Mouse (Mus musculus) G1E (cell line): ENCODE measurements around the gene Cln5.

ENCODE experiments used
- CTCF ChIP-seq: IDR thresholded peaks from 2 replicates; pipeline ENCODE4 v1.5.1; 2012; ENCODE audit warnings: low read depth, low read length, inconsistent platforms, mixed read lengths
- GATA1 ChIP-seq: IDR thresholded peaks from 2 replicates; pipeline ENCODE4 v1.6.1; 2012; ENCODE audit warnings: borderline replicate concordance, low read length, inconsistent platforms, mixed read lengths
- GATA2 ChIP-seq: IDR thresholded peaks from 2 replicates; pipeline ENCODE4 v1.6.1; 2012; ENCODE audit warnings: low read depth, low read length, inconsistent platforms, borderline replicate concordance
- POLR2AphosphoS5 ChIP-seq: IDR thresholded peaks from 2 replicates; pipeline ENCODE4 v1.6.1; 2012; ENCODE audit warnings: low read depth, low read length, inconsistent platforms; ENCODE audit not compliant: insufficient replicate concordance
- TAL1 ChIP-seq: conservative IDR thresholded peaks from 2 replicates; pipeline ENCODE4 v1.6.1; 2012; ENCODE audit warnings: low read depth, low read length, inconsistent platforms, mixed read lengths

GRCm38 (mm10) chr14:103046677-103047076 is 23.3 kb upstream of the Cln5 start, which contains the start of gene Acod1:
- no peak for TF ChIP-seq CTCF
- TF ChIP-seq POLR2AphosphoS5 = no peak
- no peak for TF ChIP-seq TAL1
- no peak for TF ChIP-seq GATA1
- no peak for TF ChIP-seq GATA2
